Mouse (Mus musculus) cerebellum, adult 2 months (tissue): ENCODE results near the gene Coro1c.

Experiments used
- CTCF ChIP-seq: fragments of 200-500 bp; IDR thresholded peaks from 2 replicates; pipeline ENCODE4 v1.5.1; 2011; ENCODE audit warnings: low read depth, mild to moderate bottlenecking, control low read depth, low read length, moderate library complexity, borderline replicate concordance; ENCODE audit not compliant: insufficient read depth
- POLR2A ChIP-seq: fragments of 200-500 bp; IDR thresholded peaks from 2 replicates; pipeline ENCODE4 v1.6.1; 2011; ENCODE audit warnings: low read length, control low read depth, borderline replicate concordance; ENCODE audit not compliant: insufficient read depth

DNA sequence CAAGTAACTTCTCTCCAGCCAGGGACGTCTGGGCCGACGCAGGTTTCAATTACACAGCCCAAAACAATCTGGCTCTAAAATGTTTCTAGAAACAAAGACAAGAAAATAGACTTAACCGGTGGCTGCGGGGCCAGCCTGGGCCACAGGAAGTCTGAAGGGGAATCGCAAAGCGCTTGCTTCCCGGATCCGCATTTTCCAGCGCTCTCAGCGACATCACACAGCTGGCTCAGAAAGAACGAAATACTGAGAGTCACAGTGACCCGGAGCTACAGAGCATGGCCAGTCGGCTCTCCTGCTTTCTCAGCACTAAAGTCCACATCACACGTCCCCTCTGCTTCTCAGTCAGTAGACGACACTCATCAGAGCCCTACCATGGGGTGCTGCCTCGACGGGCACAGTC is 17.7 kb downstream of the Coro1c start:
- TF ChIP-seq CTCF = no peak
- TF ChIP-seq POLR2A = no peak
